Mouse (Mus musculus) testis, adult 2 months (tissue): ENCODE data around the gene Exd1. TPM values are rescaled to one million over a fixed set of nuclear protein-coding genes. Genes with fewer than 3 reads are reported as not detected.

Experiments
- H3K27ac ChIP-seq: fragments of 200-500 bp; 2 replicates; pipeline ENCODE4 v1.5.1; 2012; ENCODE audit warnings: low read depth, low read length; ENCODE audit not compliant: control insufficient read depth, insufficient read depth
- H3K27me3 ChIP-seq: fragments of 200-500 bp; 2 replicates; pipeline ENCODE4 v1.6.1; 2012; ENCODE audit warnings: mild to moderate bottlenecking, low read length, moderate library complexity; ENCODE audit not compliant: control insufficient read depth, insufficient read depth
- H3K36me3 ChIP-seq: fragments of 200-500 bp; 2 replicates; pipeline ENCODE4 v1.6.1; 2012; ENCODE audit warnings: mild to moderate bottlenecking, low read length; ENCODE audit not compliant: control insufficient read depth, insufficient read depth
- H3K4me1 ChIP-seq: fragments of 200-500 bp; 2 replicates; pipeline ENCODE4 v1.6.1; 2012; ENCODE audit warnings: low read length; ENCODE audit not compliant: control insufficient read depth, insufficient read depth
- H3K4me3 ChIP-seq: fragments of 200-500 bp; 2 replicates; pipeline ENCODE4 v1.5.1; 2012; ENCODE audit warnings: low read depth, mild to moderate bottlenecking, low read length, moderate library complexity, mixed read lengths; ENCODE audit not compliant: control insufficient read depth
- CTCF ChIP-seq: fragments of 200-500 bp; IDR thresholded peaks from 2 replicates; pipeline ENCODE4 v1.5.1; 2012; ENCODE audit warnings: low read depth, mild to moderate bottlenecking, inconsistent platforms, low read length, moderate library complexity; ENCODE audit not compliant: control insufficient read depth, insufficient read depth, insufficient replicate concordance
- POLR2A ChIP-seq: fragments of 200-500 bp; IDR thresholded peaks from 2 replicates; pipeline ENCODE4 v1.6.1; 2012; ENCODE audit warnings: low read depth, mild to moderate bottlenecking, inconsistent platforms, low read length, moderate library complexity; ENCODE audit not compliant: control insufficient read depth
- polyA plus RNA-seq: library from polyadenylated mRNA; depleted of rRNA; stranded (reverse); fragments of >200 nt; gene quantifications from 2 replicates; pipeline ENCODE4 v1.2.3, GENCODE M21; 2012; rRNA removed

The Exd1 gene
- polyA plus RNA-seq = 5.3 and 5.4 TPM in 2 replicates

GRCm38 (mm10) chr2:119547522-119548370 is at the start of gene Exd1, which contains the start of gene Chp1:
Gene Exd1 (minus strand): TSS chr2:119547627.
Gene Chp1 (plus strand): TSS chr2:119547697.
- TF ChIP-seq CTCF (no peak), POLR2A (peak; percentile 86)

DNA sequence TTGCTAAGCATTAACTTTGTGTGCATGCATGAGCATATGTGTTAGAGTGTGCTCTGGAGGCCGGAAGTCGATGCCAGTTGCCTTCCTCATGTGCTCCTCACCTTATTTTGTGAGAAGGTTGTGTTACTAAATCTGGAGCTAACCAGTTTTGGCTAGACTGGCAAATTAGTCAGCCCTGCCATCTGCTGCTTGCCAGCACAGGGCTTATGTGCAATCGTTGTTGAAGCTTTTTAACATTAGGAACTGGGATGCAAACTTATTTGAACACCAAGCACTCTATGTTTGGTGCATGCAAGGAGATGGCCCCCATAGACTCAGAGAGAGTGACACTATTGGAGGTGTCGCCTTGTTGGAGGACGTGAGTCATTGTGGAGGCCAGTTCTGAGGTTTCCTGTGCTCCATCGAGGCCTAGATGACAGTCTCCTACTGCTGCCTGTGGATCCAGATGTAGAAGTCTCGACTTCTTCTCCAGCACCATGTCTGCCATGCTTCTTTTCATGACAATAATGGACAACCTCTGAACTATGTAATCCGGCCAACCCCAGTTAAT is 49.4 kb upstream of the Exd1 start:
- no peak overlapping the region for H3K4me3 ChIP-seq
- no peaks in the 10 kb centered on the region for H3K27me3 ChIP-seq
- H3K4me1 ChIP-seq = no peaks in the 10 kb centered on the region
- TF ChIP-seq CTCF = no peak
- peaks cover 5% of the 10 kb centered on the region for H3K36me3 ChIP-seq
- H3K27ac ChIP-seq = no peak overlapping the region

More at GRCm38 (mm10) chr2:119547522-119548370, at the start of gene Exd1, which contains the start of gene Chp1:
- H3K4me1 ChIP-seq = no peaks in the 10 kb centered on the region
- no peaks in the 10 kb centered on the region for H3K36me3 ChIP-seq
- peak within 1 kb of the TSS; percentile 89 for H3K4me3 ChIP-seq
- peak within 1 kb of the TSS; percentile 82 for H3K27ac ChIP-seq
- no peaks in the 10 kb centered on the region for H3K27me3 ChIP-seq

- Histone ChIP-seq H3K4me1 (no peaks in the 10 kb centered on the region), H3K36me3 (peaks cover 5% of the 10 kb centered on the region), H3K27ac (no peak overlapping the region), H3K4me3 (no peak overlapping the region), H3K27me3 (no peaks in the 10 kb centered on the region)
- TF ChIP-seq POLR2A = no peak
- TF ChIP-seq CTCF = no peak
These were observed 47.9 kb upstream of the Exd1 start for GRCm38 (mm10) chr2:119595308-119595707.

- Histone ChIP-seq H3K4me3 (peak overlapping the region; percentile 84), H3K27me3 (no peaks in the 10 kb centered on the region), H3K4me1 (no peaks in the 10 kb centered on the region), H3K27ac (peak overlapping the region; percentile 94), H3K36me3 (peaks cover 5% of the 10 kb centered on the region)
- peak; percentile 90 for TF ChIP-seq POLR2A
- TF ChIP-seq CTCF = no peak
These were observed 46.9 kb upstream of the Exd1 start for GRCm38 (mm10) chr2:119594113-119594981.

GRCm38 (mm10) chr2:119593765-119594112 is 46.3 kb upstream of the Exd1 start:
- Histone ChIP-seq H3K4me3 (peak overlapping the region; percentile 84; the same call in 1 of the 2 replicates), H3K27ac (peak overlapping the region; percentile 86), H3K4me1 (no peaks in the 10 kb centered on the region), H3K36me3 (peaks cover 5% of the 10 kb centered on the region), H3K27me3 (no peaks in the 10 kb centered on the region)
- TF ChIP-seq POLR2A (no peak), CTCF (no peak)

- Histone ChIP-seq H3K4me3 (no peak overlapping the region), H3K4me1 (no peaks in the 10 kb centered on the region), H3K36me3 (no peaks in the 10 kb centered on the region), H3K27me3 (no peaks in the 10 kb centered on the region), H3K27ac (no peak overlapping the region)
- TF ChIP-seq POLR2A (no peak), CTCF (no peak)
These were observed 43.8 kb upstream of the Exd1 start for GRCm38 (mm10) chr2:119591247-119591646.

- no peak for TF ChIP-seq POLR2A
- TF ChIP-seq CTCF = peak; percentile 52; the same call in 1 of the 2 replicates
These were observed 40.0 kb upstream of the Exd1 start for GRCm38 (mm10) chr2:119587383-119587782.

More at GRCm38 (mm10) chr2:119587383-119587782, 40.0 kb upstream of the Exd1 start:
- H3K36me3 ChIP-seq = no peaks in the 10 kb centered on the region
- H3K4me3 ChIP-seq = no peak overlapping the region
- no peaks in the 10 kb centered on the region for H3K27me3 ChIP-seq
- no peaks in the 10 kb centered on the region for H3K4me1 ChIP-seq
- no peak overlapping the region for H3K27ac ChIP-seq
